Mouse (Mus musculus): ENCODE results near the gene Ralgps1.
"Not testable (repeated sequence)": the region's sequence is repeated elsewhere in the genome, so short reads cannot be mapped to it uniquely, and the experiment has no call there.

Ralgps1 gene

DNA sequence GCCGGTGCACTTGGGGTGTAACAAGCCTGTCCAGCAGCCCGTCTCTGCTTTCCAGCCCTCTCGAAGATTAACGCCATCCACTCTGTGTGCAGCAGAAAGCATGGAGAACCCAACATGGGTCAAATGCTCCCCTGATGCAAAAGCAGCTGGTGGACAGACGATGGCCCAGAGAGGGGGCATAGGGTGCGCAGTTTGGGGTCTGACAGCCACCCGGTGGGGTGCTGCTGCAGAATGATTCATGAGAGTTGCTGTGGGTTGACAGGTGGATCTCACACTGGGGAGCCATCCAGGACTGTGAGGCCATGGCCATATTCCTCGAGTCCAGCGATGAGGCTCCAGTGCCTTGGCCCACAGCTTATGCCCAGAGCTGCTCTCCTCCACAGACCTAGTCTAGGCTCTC, 234.0 kb downstream of the Ralgps1 start:
- DNase-seq (ENCODE audit: low read depth, low spot score): peak; percentile 85

DNA sequence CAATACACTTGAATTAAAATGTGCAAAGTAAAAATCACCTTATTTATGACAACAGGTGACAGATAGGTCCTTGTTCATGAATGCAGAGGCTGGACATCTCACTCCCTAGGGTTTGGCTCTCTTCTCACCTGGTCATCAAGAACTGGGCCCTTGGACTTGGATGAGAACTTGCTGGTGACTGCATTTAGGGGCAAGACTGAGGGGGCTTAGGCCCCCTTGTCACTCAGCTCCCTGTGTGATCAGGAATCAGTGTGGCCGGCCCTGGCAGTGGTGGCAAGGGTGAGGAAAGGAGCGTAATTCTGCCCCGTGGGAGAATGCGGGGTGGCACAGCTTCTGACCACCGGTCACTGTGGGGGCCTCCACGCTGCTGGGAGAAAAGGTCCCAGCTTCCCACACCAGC, 234.9 kb downstream of the Ralgps1 start:
- no peak for DNase-seq (ENCODE audit: low read depth, low spot score)

DNA sequence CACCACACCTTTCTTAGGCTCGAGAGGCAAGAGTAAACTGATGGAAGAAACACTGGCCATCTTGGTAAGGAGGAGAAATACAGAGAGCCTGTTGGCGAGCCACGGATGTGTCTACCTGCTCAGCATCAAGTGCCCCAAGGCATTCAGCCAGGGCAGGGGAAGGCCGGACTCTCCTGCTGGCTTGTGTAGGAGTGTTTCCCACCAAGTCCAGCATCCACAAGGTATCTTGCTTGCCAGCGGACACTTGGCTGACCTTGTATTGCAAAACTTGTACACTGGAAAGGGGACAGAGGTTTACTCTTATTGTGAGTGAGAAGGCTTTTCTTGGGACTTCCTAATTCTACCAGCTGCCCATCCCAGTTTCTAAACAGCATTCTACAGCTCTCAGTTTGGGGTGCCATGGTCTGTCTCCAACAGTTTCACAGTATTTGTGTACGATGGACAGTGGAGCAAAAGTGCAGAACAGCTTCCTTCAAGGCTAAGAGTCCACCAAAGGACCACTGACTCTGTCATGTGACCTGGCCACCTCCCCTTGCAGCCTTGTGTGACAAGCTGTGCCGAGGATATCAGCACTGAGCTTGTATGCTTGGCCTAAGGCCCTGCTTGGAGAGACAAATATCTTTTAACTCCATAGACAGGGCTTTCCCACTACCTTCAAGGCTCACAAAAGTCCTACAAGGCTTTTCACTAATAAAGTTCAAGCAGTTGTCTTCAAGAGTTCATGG, 236.4 kb downstream of the Ralgps1 start:
- DNase-seq (ENCODE audit: low read depth, low spot score): no peak

DNA sequence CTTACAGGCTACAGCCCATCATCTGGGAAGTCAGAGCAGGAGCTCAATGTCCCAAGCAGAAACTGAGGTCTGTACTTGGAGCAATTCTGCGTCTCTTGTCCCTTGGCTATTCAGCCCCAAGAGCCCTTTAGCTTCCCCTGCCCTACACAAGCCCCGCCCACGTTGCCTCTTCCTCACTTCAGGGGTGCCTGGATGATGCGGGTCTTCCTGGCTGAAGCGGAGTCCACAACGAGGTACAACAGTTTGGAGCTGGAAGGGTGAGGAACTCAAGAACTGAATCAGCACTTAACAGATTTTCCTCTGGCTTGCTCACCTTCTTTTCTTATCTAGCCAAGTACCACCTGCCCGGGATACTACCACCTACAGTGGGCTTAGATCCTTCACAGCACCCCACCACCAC, 239.0 kb downstream of the Ralgps1 start:
- DNase-seq (ENCODE audit: low read depth, low spot score): no peak

DNA sequence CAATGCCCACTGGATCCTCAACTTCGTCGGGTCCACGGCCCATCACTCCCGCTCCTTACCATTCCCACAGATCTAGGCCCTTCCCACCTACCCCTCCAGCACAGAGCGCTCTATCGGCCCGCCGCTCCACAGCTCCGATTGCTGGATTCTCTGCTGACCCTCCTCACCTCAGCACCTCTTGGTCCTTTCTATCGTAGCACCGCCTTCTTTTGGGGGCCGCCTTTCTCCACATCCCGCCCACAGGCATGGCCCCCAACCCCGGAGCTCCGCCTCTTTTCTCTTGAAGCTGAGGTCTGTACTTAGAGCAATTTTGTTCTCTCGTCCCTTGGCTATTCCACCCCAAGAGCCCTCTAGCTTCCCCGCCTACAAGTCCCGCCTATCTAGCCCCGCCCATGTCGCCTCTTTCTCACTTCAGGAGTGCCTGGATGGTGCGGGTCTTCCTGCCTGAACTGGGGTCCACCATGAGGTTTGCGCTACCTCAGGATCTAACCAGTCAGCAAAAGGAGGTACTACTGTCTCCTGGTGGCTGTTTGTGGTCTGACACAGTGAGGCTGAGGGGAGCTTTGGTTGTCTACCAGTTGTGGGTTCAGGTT, 239.7 kb downstream of the Ralgps1 start, which contains the start of gene Garnl3:
TSS of gene Garnl3 (minus strand) at position 155 of the 593 bp plus-strand sequence.
- peak; percentile 73 for DNase-seq (ENCODE audit: low read depth, low spot score)

DNA sequence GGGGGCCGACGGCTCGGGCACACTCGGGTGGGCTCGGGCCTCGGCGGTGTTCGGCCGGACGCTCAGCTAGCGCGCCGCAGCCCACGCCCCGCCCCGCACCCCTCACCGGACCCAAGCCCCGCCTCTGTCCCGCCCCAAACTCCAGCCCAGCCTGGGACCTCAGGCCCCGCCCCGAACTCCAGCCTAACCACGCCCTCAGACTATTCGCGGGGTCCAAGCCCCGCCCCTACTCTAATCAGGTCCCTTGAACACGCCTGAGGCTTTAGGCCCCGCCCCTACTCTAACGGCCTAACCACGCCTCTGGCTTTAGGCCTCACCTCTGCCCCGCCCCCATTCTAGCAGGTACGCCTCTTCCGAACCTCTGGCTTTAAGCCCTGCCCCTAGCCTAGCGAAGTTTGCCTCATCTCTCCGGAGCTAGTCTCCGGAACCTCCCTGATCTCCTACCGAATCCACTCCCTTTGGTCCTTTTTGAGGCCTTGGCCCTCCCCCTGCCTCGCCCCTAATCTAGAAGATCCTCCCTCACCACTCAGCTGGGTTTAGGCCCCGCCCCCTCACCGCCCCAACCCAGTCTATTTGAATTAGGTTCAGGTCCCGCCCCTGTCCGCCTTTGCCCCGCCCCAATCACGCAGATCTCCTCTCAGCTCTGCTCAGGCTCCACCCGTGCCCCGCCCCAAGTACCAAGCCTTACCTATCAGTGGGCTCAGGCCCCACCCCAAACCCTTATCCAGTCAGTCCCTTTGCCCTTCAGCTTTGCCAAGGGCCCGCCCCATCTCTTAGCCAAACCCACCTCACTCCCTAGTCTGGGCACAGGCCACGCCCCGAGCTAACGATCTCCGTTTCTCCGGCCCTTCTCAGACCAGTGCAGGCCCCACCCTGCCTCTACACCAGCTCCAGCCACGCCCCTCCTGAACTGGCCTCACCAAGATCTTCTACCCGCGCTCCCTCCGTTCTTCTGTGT, 240.5 kb downstream of the Ralgps1 start:
- DNase-seq (ENCODE audit: low read depth, low spot score): peak; percentile 99

DNA sequence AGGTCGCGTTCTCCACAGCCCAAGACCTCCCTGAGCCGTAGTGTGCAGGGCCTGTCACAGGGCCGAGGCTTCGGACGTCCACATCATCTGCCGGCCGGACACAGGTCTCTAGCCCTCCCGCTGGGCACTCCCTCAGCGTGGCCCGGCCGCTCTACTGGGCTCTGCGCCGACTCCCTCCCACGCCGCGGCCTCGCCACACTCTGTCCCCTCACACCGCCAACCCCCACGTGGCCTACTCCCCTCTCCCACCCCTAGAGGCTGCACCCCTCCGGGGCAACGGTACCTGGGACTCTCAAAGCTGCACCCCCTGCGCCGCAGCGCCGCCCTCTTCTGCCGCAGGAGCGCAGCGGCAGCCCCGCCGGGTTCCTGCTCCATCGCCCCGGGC, 241.2 kb downstream of the Ralgps1 start:
- no peak for DNase-seq (ENCODE audit: low read depth, low spot score)

DNA sequence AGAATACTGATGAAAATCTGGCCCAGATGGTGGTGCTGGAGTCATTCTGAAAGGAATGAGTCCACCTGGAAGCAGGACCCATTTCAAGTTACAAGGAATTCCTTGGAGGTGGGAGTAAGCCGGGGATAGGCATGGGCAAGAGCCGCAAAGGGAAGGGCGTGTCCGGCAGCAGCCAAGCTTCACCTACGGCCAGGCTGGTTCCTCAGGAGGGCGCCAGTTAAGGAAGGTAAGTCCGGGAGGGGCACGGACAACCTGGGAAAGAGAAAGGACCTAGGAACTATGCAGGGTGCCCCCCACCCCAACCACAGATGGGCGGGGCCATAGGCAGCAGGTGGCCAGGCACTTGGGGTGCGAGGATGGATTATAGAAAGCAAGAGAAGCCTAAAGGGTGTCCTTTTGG, 241.6 kb downstream of the Ralgps1 start:
- DNase-seq (ENCODE audit: low read depth, low spot score): peak; percentile 54

DNA sequence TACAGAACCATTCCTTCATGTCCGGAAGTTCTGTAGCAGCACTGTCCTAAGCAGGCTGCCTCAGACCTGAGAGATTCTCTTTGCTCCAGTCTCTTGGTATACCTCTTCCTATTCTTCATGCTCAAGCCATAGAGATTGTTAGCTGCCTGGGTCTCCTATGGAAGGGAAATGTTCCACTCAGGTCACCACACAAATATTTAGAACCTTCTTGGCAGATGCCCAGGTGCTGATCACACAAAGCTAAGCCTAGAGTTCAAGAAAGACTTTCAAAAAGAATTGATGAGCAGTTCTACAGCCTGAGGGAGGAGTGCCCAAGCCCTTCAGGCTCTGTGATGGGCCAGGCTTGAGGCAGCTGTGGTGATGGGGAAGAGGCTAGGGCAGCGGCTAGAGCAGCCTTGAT, 242.3 kb downstream of the Ralgps1 start:
- no peak for DNase-seq (ENCODE audit: low read depth, low spot score)

DNA sequence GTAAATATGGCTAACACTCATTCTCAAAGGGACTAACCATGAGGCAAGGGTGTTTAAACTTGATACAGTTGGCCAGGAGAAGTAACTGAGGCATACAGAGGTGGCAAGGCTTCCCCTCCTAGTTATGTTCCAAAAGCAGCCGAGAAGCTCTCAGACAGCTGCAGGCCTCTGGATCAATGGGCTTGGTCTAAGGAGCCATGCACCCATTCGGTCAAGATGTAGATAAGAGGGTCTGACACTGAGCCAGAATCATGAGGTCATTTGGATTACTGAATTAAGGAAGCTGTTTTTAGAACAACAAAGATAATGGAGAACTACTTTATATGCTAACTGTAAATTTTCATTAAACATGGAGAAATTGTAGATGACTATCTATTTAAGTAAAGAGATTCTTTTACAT, 244.0 kb downstream of the Ralgps1 start:
- no peak for DNase-seq (ENCODE audit: low read depth, low spot score)

DNA sequence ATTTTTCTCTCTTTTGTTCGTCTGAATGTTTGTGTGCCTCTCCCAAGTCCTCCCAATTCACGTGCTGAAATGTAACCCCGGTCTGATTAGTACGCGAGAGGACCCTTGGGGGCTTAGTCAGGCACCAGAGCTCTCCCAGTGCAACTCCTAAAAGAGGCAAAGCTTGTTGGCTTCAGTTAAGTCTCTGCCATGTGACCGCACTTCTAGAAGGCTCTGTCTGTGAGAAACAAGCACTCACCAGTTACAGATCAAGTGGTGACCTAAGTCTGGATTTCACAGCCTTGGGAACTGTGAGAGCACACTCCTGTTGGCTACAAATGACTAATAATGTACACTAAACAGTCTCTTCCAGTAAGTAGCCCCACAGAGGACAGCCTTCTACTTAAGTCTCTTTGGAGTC, 248.4 kb downstream of the Ralgps1 start:
- no peak for DNase-seq (ENCODE audit: low read depth, low spot score)

DNA sequence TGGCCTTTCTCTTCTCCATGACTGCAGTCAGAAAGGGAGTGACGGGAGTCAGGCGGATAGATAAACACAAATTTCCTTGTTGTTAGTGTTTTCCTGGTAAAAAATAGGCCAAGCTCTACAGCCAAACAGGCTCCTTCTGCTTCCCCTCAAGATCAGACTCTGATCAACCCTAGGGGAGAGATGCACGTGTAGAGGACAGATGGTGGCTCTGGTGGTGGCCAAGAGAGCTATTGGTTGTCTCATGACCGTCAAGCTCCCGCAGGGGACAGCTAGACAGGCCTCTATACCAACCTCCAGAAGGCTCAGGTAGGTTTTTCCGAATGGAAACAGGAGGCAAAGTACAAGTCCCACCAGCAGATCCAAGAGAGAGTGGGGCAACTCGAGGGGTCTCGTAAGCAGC, 270.8 kb downstream of the Ralgps1 start:
- peak; percentile 94 for DNase-seq (ENCODE audit: low read depth, low spot score)

DNA sequence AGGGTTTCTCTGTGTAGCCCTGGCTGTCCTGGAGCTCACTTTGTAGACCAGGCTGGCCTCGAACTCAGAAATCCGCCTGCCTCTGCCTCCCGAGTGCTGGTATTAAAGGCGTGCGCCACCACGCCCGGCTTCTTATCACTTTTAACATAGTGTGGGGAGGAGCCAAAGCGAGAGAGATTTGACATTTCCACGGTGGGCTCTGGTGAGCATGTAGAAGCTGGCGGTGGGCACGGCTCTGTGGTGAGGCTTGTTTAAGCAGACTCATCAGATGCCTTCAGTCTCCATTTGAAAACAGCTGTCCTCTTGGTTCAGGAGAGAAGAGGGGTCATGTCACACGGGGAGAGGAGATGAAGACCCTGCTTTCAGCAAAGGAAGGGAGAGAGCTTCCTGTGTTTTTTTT, 274.0 kb downstream of the Ralgps1 start:
- not testable (repeated sequence) for DNase-seq (ENCODE audit: low read depth, low spot score)

DNA sequence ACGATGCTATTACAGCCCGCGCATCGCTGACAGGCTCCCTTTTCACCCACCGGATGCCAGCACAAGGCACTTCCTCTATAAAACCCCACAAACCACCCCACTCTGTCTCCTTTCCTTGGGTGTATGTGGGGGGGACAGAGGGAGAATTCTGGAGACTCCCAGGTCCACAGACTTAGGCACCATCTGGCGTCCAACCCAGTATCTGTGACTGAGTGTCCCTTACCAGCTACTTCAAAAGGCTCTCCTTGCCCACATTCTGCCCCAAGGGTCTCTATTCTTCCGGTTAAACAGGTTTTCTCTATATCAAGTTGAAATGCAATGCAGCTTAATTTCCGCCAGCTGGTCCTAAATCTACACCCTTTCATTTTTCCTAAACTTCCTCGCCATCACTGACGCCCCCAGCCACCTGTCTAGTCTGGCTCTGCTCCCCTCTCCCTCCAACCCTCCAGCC, 276.0 kb downstream of the Ralgps1 start:
- DNase-seq (ENCODE audit: low read depth, low spot score): peak; percentile 70

DNA sequence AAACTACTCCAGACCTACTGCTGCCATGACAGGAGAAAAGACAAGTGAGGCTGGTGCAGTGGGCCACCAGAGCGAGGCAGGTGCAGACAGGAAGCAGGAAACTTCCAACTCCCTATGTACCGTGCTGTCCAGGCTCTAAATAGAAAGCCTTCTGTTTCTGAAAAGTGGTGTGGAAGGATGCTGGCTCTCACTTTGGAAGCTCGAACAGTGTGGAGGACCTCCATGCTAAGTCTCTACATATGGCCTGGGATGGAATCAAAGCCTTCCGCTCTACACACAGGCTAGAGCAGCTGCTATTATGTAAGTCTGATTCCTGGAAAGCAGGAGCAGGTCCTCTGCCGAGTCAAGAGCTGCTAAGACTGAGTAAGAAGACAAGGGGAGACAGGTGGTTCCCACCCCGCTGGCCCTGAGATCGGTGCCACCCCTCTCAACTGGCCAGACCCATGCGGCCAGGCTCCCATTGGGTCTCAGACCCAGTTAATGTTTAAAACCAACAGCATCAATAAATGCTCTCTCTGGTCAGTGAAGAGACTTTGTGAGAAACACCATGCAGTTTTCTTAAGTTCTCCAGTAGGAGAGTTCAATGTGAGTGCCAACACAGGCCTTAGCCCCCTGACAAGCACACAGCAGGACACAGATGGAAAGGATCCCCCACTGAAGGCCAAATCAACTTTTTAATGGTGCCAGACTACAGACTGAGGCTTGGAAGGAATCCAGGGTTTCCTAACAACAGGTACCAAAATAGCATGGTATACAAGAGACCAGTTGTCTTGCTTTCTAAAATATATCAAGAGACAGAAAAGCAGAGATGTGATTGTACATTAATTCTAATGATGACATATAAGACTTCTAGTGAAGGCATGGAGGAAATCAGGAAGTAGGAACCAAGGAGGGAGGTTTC, 280.4 kb downstream of the Ralgps1 start:
- DNase-seq (ENCODE audit: low read depth, low spot score): peak; percentile 80

DNA sequence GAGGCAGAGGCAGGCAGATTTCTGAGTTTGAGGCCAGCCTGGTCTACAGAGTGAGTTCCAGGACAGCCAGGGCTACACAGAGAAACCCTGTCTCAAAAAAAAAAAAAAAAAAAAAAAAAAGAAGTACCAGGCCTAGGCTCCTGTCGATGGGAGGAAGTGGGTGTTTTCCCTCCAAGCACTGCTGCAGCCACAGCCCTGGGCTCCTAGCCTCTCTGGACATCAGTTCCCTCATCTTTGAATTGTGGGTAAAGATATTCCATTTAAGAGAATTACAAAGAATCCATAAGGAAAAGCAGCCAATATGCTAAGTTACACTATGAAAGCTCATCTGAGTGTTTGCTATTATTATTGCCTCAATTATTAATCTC, 281.3 kb downstream of the Ralgps1 start:
- not testable (repeated sequence) for DNase-seq (ENCODE audit: low read depth, low spot score)

DNA sequence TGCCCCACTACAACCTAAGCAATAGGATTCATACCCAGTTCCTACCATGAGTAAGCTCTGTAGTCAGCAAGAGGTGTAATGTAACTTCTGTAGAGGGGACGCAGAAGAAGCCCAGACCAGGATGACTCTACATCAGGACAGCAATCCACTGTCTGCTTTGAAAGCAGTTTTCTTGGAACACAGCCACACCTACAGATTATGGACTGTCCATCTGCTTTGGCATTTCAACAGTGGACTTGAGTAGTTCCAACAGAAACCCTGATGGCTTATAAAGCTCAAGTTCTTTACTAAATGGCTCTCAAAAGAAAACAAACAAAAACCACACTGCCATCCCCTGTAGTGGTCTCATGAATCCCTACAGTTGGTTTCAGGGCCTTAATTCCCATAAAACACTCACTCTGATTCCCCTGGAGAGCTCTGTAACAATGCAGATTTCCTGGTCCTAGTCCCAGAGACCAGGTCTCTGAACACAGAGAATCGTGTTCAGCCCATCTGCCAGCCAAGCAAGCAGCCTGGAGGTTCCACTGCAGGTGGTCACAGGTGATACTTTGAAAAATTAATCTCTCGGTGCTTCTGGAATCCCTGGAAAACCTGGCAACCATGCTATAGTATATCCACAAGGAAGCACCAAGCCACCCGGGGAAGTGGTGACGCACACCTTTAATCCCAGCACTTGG, 281.8 kb downstream of the Ralgps1 start:
- peak; percentile 85 for DNase-seq (ENCODE audit: low read depth, low spot score)

DNA sequence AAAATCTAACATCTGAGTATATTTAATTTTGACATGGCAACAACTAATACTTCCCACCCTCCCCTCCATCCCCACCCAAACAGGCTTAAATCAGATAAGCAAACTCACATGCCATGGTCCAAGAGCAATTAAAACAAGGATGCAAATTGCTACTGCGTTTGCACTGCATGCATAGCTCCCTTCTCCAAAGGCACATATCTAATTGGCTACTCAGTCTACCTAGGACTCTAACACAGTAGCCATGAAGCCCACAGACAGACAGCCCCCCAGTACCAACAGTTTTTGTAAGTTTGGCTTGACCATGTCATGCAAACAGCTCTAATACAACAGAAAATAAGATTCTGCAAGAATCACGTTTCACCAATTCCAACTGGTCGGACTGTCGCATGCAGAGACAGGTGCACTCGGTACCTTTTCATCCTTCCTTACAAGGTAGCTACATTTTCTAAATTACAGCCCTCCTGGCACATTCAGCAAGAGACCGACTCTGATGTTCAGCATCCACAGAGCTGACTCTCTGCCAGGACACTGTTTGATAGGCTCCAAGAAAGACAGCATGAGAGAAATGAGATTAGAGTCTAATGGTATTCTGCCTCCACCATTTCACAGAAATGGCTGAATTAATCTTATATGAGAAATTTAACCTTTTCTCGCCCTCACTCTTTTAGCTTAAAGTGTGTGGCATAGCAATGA, 284.5 kb downstream of the Ralgps1 start:
- peak; percentile 80 for DNase-seq (ENCODE audit: low read depth, low spot score)

DNA sequence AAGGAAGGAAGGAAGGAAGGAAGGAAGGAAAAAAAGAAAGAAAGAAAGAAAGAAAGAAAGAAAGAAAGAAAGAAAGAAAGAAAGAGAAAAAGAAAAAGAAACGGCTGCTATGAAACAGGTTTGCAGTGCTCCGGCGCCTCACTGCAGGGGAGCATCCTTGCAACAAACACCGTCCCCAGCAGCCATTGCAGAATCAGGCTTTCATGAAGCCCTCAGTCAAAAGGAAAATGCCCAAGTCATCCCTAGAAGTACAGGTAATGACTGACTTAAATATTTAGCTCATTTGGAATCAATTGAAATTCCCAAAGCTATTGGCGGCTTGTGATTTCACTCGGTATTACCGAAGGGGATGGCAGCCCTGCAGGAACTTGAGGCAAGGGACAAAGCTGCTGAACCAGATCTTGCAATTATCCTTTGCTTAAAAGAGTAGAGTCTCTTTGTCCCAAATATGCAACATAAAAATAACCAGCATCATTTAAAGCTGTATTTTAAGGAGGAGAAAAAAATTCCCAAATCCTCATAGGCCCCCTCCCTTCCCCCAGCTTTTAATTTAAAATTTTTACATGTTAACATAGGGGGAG, 285.2 kb downstream of the Ralgps1 start:
- peak; percentile 53 for DNase-seq (ENCODE audit: low read depth, low spot score)

DNA sequence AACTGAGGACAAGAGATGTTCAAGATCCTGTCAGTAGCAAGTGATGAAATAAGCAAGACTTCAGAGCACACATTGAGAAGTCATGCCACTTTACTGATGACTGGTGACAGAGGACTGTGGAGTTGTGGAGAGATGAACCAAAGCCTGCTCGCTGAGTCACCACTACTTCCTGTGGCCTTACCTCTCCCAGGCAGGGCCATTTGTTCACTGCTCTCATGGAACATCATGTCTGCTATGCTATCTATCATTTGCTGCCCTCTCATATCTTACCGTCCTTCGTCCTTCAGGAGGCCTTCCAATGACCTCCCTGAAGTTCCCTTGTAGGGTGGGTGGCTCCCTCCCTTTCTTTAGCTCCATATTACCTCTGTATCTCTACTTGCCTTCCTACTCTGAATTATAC, 287.1 kb downstream of the Ralgps1 start:
- no peak for DNase-seq (ENCODE audit: low read depth, low spot score)

Measured in brain, adult 2 months (tissue).